Comparison of ENCODE assay signal across 8 mouse cellular contexts in genomic region chr3:153084226-153085095, GRCm38 (mm10).
DNase-seq lines count a peak whose midpoint lies in the region; ATAC-seq lines count a peak whose summit lies in the region.

No protein-coding gene starts in this region.

- H3K36me3 ChIP-seq in neural tube, embryonic 12.5 days, result no peaks in the 10 kb centered on the region
- no peaks in the 10 kb centered on the region for H3K36me3 ChIP-seq in liver, embryonic 12.5 days

- ATAC-seq in neural tube, embryonic 12.5 days (ENCODE audit: low FRiP score, low read depth), result peak; percentile 63
- ATAC-seq in liver, embryonic 12.5 days, result no peak

- H3K27me3 ChIP-seq in neural tube, embryonic 12.5 days (replicated peaks), result 0 out of 2 replicates have a peak, but pooled peaks cover 4% of the 10 kb centered on the region
- H3K27me3 ChIP-seq in liver, embryonic 12.5 days (replicated peaks), result peaks cover 5% of the 10 kb centered on the region; the same call in 1 of the 2 replicates

- DNase-seq in layer of hippocampus, adult 11-12 months (ENCODE audit: low spot score), result peak; percentile 59
- no peak for DNase-seq in layer of hippocampus, adult 9-10 months (ENCODE audit: low spot score)
- peak; percentile 81 for DNase-seq in cerebellum, adult 9-11 months
- DNase-seq in frontal cortex, postnatal 10 days (ENCODE audit: low spot score in 2 of 2), result peak; percentile 28 to 29
- peak; percentile 58 to 63 for DNase-seq in layer of hippocampus, postnatal 10 days (ENCODE audit: low spot score in 2 of 2)
- no peak for DNase-seq in adrenal gland, adult (ENCODE audit: inconsistent age in 2 of 2, low spot score in 1 of 2)

- H3K9me3 ChIP-seq in neural tube, embryonic 12.5 days, result no peaks in the 10 kb centered on the region
- no peaks in the 10 kb centered on the region for H3K9me3 ChIP-seq in liver, embryonic 12.5 days (replicated peaks)

- peak overlapping the region; percentile 37 for H3K4me2 ChIP-seq in neural tube, embryonic 12.5 days (replicated peaks)
- no peak overlapping the region for H3K4me2 ChIP-seq in liver, embryonic 12.5 days

- peaks cover 29% of the 10 kb centered on the region for H3K4me1 ChIP-seq in neural tube, embryonic 12.5 days
- H3K4me1 ChIP-seq in liver, embryonic 12.5 days, result no peaks in the 10 kb centered on the region

- WGBS in neural tube, embryonic 12.5 days, result 40% methylated on average over 23 of the region's 23 CpGs
- WGBS in liver, embryonic 12.5 days (ENCODE audit: insufficient replicate concordance), result 76% methylated on average over 23 of the region's 23 CpGs

- H3K9ac ChIP-seq in neural tube, embryonic 12.5 days, result no peak overlapping the region
- H3K9ac ChIP-seq in liver, embryonic 12.5 days, result no peak overlapping the region

- H3K27ac ChIP-seq in neural tube, embryonic 12.5 days, result no peak overlapping the region
- no peak overlapping the region for H3K27ac ChIP-seq in liver, embryonic 12.5 days

- H3K4me3 ChIP-seq in neural tube, embryonic 12.5 days, result no peak overlapping the region
- no peak overlapping the region for H3K4me3 ChIP-seq in liver, embryonic 12.5 days

Comparison
In these comparisons a context has a peak if more than half of its experiments do, and no peak if none do; other contexts are left out.
1. DNase-seq: peak in layer of hippocampus, adult 11-12 months (single experiment), cerebellum, adult 9-11 months (single experiment), frontal cortex, postnatal 10 days (2 of 2) and layer of hippocampus, postnatal 10 days (2 of 2); none in layer of hippocampus, adult 9-10 months (single experiment) and adrenal gland, adult (0 of 2).